Mouse (Mus musculus) G1E (cell line): Measurements from ENCODE around the gene Car9. TPM values are rescaled to one million over a fixed set of nuclear protein-coding genes. Genes with fewer than 3 reads are reported as not detected.
A peak's percentile ranks its signal among the peaks of the same experiment; 100 is the strongest.

Experiments used
- ATAC-seq: 2 replicates; pipeline ENCODE4 v1.8.0; 2016; ENCODE audit warnings: mild to moderate bottlenecking; ENCODE audit not compliant: insufficient number of reproducible peaks, poor library complexity, low FRiP score, severe bottlenecking; ENCODE audit errors: extremely low read depth
- DNase-seq: peaks from one replicate; pipeline ENCODE4 v3.0.0; 2012; ENCODE audit warnings: low spot score
- H3K27me3 ChIP-seq: 2 replicates; pipeline ENCODE4 v1.6.1; 2012; ENCODE audit warnings: mild to moderate bottlenecking, low read length, inconsistent platforms; ENCODE audit not compliant: insufficient read depth
- H3K36me3 ChIP-seq: replicated peaks from 2 replicates; pipeline ENCODE3; 2012; ENCODE audit warnings: mild to moderate bottlenecking, inconsistent platforms
- H3K4me1 ChIP-seq: 2 replicates; pipeline ENCODE4 v1.6.1; 2012; ENCODE audit warnings: low read depth, low read length, inconsistent platforms, mixed read lengths; ENCODE audit not compliant: insufficient read depth
- H3K4me3 ChIP-seq: 2 replicates; pipeline ENCODE4 v1.5.1; 2012; ENCODE audit warnings: low read depth, mild to moderate bottlenecking, inconsistent platforms, low read length, moderate library complexity, mixed read lengths
- H3K9me3 ChIP-seq: replicated peaks from 2 replicates; pipeline ENCODE4 v1.6.1; 2012; ENCODE audit warnings: inconsistent platforms
- CTCF ChIP-seq: IDR thresholded peaks from 2 replicates; pipeline ENCODE4 v1.5.1; 2012; ENCODE audit warnings: low read depth, low read length, inconsistent platforms, mixed read lengths
- GATA1 ChIP-seq: IDR thresholded peaks from 2 replicates; pipeline ENCODE4 v1.6.1; 2012; ENCODE audit warnings: borderline replicate concordance, low read length, inconsistent platforms, mixed read lengths
- GATA2 ChIP-seq: IDR thresholded peaks from 2 replicates; pipeline ENCODE4 v1.6.1; 2012; ENCODE audit warnings: low read depth, low read length, inconsistent platforms, borderline replicate concordance
- POLR2AphosphoS5 ChIP-seq: IDR thresholded peaks from 2 replicates; pipeline ENCODE4 v1.6.1; 2012; ENCODE audit warnings: low read depth, low read length, inconsistent platforms; ENCODE audit not compliant: insufficient replicate concordance
- TAL1 ChIP-seq: conservative IDR thresholded peaks from 2 replicates; pipeline ENCODE4 v1.6.1; 2012; ENCODE audit warnings: low read depth, low read length, inconsistent platforms, mixed read lengths
- polyA plus RNA-seq: library from polyadenylated mRNA; stranded (reverse); fragments of >175 nt; gene quantifications from 2 replicates; pipeline ENCODE4 v1.2.3, GENCODE M21; 2012
- total RNA-seq, 2 experiments: library from RNA; stranded (forward) in 1 of 2; stranded (reverse) in 1 of 2; fragments of 200-1000 nt in 1 of 2; fragments of >200 nt in 1 of 2; fragmentation: Nextera tagmentation in 1 of 2; gene quantifications; 2 replicates each; pipeline ENCODE4 v1.2.3; 2014 to 2017

The Car9 gene
- total and polyA plus RNA-seq, 3 experiments: 0.11 TPM; not detected in 2

DNA sequence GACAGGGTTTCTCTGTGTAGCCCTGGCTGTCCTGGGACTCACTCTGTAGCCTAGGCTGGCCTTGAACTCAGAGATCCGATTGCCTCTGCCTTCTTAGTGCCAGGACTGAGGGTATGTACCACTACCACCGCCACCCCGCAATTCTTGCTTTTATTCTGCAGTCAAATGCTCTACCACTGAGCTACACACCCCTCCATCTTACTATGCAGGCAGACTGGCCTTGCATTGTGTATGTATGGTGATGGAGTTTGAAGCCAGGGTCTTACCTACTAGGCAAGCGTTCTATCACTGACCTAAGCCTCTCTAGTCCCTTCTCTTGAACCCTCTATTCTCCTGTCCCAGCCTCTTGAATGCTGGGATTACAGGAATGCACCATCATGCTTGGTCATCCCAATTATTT is 6.5 kb downstream of the Car9 start:
- Histone ChIP-seq H3K4me3 (no peak overlapping the region), H3K27me3 (peaks cover 67% of the 10 kb centered on the region), H3K9me3 (no peaks in the 10 kb centered on the region), H3K36me3 (no peaks in the 10 kb centered on the region), H3K4me1 (peaks cover 5% of the 10 kb centered on the region; the same call in 1 of the 2 replicates)
- ATAC-seq: no peak
- no peak for TF ChIP-seq GATA1
- TF ChIP-seq POLR2AphosphoS5: no peak
- TF ChIP-seq TAL1: no peak
- no peak for TF ChIP-seq CTCF
- TF ChIP-seq GATA2: no peak
- no peak for DNase-seq

DNA sequence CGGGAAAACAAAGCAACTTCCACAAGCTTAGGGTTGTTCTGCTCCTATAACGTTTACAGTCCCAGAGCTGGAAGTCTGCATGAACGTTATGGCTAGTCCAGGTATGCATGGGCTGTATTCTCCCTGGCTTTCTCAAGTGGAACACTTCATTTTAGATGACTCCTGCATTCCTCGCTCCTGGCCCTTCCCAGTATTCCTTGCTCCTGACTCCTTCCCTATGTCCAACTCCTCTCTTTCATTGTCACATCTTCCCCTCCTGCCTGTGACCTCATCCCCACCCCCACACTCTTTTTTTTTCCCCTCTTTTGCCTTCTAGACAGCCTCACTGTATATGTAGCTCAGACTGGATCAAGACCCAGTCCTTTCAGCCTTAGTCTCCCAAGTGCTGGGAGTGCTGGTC is 7.0 kb downstream of the Car9 start:
- H3K27me3 ChIP-seq: peaks cover 66% of the 10 kb centered on the region
- H3K4me3 ChIP-seq: no peak overlapping the region
- peaks cover 7% of the 10 kb centered on the region for H3K4me1 ChIP-seq
- no peaks in the 10 kb centered on the region for H3K36me3 ChIP-seq
- H3K9me3 ChIP-seq: no peaks in the 10 kb centered on the region
- ATAC-seq: no peak
- no peak for DNase-seq
- TF ChIP-seq GATA1 (no peak), TAL1 (no peak), CTCF (no peak), POLR2AphosphoS5 (no peak), GATA2 (no peak)

DNA sequence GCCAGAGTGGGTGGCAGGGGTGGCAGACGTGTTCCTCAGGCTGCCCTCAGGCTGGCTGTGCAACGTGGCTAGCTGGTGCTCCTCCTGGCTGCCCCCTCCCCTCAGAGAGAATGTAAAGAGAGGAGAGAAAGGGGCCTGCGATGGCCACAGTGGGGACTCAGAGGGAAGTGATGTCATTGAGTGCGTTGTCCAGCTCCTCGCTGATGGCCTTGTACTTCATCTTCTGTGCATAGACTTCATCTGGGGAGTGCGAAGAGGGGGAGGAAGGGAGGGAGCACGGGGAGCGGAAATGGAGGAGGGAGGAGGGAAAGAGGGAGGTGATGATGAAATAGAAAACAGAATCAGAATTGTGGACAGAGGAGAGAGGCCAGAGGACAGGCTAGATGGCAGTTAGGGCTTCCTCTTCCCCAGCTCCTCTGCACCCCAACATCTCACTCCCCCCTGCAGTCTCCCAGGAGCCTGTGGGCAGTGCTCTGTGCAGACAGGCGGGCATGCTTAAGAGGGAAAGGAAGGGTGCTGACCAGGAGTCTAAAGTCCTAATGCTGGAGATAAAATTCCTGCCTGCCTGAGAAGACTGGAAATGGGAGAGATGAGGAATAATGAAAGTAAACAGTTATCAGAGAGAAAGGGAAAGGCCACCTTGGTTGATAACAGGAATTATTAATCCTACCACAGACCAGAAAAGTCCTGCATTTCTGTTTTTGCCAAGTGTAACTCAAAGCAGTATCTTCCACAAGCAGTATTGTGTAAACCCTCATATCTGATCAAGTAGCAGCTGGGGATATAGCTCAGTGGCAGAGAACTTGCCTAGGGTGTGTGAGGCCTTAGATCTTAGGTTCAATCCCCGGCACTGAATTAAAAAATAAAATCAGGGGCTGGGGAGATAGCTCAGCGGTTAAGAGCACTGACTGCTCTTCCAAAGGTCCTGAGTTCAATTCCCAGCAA is 9.3 kb downstream of the Car9 start:
- H3K27me3 ChIP-seq: peaks cover 66% of the 10 kb centered on the region
- peaks cover 13% of the 10 kb centered on the region for H3K4me1 ChIP-seq
- H3K4me3 ChIP-seq: no peak overlapping the region
- DNase-seq (no peak), ATAC-seq (no peak)
- no peak for TF ChIP-seq GATA2
- no peak for TF ChIP-seq POLR2AphosphoS5
- no peak for TF ChIP-seq CTCF
- TF ChIP-seq GATA1: no peak
- no peak for TF ChIP-seq TAL1
- no peaks in the 10 kb centered on the region for H3K36me3 ChIP-seq
- no peaks in the 10 kb centered on the region for H3K9me3 ChIP-seq

DNA sequence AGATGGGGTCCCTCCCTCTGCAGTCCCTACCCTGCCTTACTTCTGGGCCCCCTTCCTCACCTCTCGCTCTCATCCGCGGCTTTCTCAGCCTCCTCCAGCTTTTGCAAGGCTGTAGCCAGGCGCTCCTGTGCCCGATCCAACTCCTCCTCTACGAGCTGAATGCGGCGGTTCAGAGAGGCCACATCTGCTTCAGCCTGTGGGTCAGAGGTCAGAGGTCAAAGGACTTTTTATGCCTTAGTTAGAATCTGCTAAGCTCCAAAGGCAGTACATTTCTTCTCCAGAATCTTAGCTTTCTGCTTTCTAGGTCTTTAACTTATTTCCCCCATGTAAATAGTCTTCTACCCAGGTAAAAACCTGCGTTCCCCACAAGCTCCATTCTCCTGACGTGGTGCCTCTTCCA is 12.8 kb downstream of the Car9 start:
- H3K36me3 ChIP-seq: no peaks in the 10 kb centered on the region

DNA sequence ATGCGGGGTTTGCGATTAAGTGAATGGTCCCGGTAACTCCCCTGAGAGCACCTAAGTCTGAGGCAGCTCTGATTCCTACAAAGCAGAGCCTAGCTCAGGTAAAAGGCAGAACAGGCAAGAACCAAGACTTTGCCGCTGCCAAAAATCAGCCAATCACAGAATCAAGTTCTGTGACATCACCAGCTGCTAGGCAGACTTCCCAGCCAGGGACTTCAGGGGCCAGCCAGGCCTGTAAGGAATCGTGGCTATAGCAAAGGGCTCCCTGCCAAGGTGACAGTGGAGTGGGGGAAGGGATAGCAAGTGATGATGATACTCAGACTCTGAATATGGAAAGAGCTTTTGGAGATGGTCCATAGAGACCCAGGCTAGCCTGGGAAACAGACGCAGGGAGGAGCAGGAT is 13.2 kb downstream of the Car9 start:
- no peak; the same call in 1 of the 2 replicates for ATAC-seq
- H3K4me1 ChIP-seq: peaks cover 25% of the 10 kb centered on the region

More for the DNA sequence above, 12.8 kb downstream of the Car9 start:
- TF ChIP-seq GATA1: no peak
- no peak for TF ChIP-seq TAL1
- Histone ChIP-seq H3K9me3 (no peaks in the 10 kb centered on the region), H3K27me3 (peaks cover 75% of the 10 kb centered on the region), H3K4me3 (no peak overlapping the region), H3K4me1 (peaks cover 25% of the 10 kb centered on the region)
- ATAC-seq: no peak
- DNase-seq: no peak

DNA sequence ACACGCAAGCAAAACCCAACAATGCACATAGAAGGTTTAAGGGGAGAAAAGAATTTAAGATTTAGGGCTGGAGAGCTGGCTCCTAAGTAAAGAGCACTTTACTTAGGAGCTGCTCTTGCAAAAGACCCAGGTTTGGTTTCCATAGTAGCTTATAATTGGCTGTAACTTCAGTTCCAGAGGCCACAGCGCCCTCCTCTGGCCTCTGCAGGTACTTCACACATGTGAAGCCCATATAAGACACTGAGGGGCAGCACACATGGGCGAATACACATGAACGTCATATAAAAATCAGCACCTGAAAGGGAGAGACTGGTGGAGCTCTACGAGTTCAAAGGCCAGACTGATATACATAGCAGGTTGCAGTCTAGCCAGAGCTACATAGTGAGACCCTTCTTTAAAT is 21.1 kb downstream of the Car9 start:
- H3K9me3 ChIP-seq: no peaks in the 10 kb centered on the region
- no peak overlapping the region for H3K4me3 ChIP-seq
- H3K27me3 ChIP-seq: peaks cover 28% of the 10 kb centered on the region
- H3K36me3 ChIP-seq: peaks cover 31% of the 10 kb centered on the region
- DNase-seq (no peak), ATAC-seq (no peak)
- H3K4me1 ChIP-seq: peaks cover 21% of the 10 kb centered on the region
- TF ChIP-seq GATA1: no peak
- no peak for TF ChIP-seq POLR2AphosphoS5
- TF ChIP-seq TAL1: no peak
- TF ChIP-seq CTCF: peak; percentile 47; the same call in 1 of the 2 replicates

More for the DNA sequence above, 13.2 kb downstream of the Car9 start:
- no peak overlapping the region for H3K4me3 ChIP-seq
- peaks cover 74% of the 10 kb centered on the region for H3K27me3 ChIP-seq
- no peaks in the 10 kb centered on the region for H3K9me3 ChIP-seq
- no peaks in the 10 kb centered on the region for H3K36me3 ChIP-seq
- DNase-seq: peak; percentile 63
- TF ChIP-seq POLR2AphosphoS5 (no peak), GATA2 (no peak), CTCF (no peak), TAL1 (no peak), GATA1 (no peak)
